Mouse (Mus musculus) gastrocnemius, postnatal 36 days (tissue): ENCODE measurements around the gene Ntm. TPM values are rescaled to one million over a fixed set of nuclear protein-coding genes. Genes with fewer than 3 reads are reported as not detected.
A peak's percentile ranks its signal among the peaks of the same experiment; 100 is the strongest.

Experiments
- DNase-seq, 2 experiments: peaks; one replicate each; pipeline ENCODE4 v3.0.0; 2022
- intact Hi-C: fragments of 180-260 bp; cut with DNase I; formaldehyde crosslinking; loops from one replicate; pipeline ENCODE4 v1.15.1; 2025
- total RNA-seq, 2 experiments: library from RNA; stranded (reverse); gene quantifications; 2 replicates each; pipeline ENCODE4 v1.2.3; 2021

Gene Ntm
- total RNA-seq, 2 experiments from 2014 or later, result 0.64 to 1.5 TPM

GRCm38 (mm10) chr9:29519181-29519580, 443.8 kb downstream of the Ntm start:
- DNase-seq, result no peak
- intact Hi-C loops, result no loop called here

DNA sequence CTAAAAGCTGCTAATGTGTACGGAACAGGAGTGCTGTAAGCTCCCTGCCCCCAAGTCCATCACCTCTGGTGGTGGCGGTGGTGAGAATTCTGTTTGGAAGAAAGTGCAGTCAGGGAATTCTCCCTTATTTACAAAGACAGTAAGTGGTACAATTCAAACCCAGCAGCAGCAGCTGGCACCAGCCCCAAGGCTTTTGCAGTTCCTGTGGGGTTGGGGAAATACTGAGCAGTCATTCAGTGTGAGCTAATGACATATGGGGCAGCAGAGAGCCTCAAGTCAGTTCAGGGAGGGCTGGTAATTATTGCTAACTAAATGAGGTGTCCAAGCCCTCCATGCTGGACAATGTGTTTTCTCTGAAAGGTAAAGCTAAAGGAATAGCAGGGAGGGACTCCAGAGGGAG, 446.3 kb downstream of the Ntm start:
- intact Hi-C loops, result no loop called here

GRCm38 (mm10) chr9:29514588-29515356, 448.2 kb downstream of the Ntm start:
- no peak for DNase-seq
- intact Hi-C loops, result no loop called here

More for the DNA sequence above, 446.3 kb downstream of the Ntm start:
- no peak for DNase-seq

- intact Hi-C loops, result no loop called here
- no peak for DNase-seq
Observed at GRCm38 (mm10) chr9:29496002-29496401, 466.9 kb downstream of the Ntm start.

DNA sequence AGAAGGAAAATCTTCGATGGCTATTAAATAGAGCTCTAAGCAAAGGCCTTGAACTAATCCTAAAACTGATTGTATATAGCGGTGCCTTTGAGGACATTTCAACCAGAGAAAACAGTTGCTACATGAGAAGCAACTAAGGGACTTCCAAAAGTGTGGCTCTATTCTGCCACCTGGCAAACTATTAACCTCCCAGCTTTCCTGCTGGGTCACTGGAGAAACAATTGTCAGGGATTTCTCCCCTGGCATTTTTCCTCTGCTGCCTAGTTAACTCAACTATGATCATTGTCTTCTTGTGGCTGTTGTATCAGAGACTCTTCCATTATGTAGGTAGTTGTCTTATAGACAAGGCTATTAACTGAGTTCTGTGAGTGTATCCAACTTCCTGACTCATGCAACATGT, 480.7 kb downstream of the Ntm start:
- no peak for DNase-seq
- intact Hi-C loops, result no loop called here

- intact Hi-C loops, result no loop called here
- DNase-seq, result no peak
Observed at GRCm38 (mm10) chr9:29479051-29479450, 483.9 kb downstream of the Ntm start.

DNA sequence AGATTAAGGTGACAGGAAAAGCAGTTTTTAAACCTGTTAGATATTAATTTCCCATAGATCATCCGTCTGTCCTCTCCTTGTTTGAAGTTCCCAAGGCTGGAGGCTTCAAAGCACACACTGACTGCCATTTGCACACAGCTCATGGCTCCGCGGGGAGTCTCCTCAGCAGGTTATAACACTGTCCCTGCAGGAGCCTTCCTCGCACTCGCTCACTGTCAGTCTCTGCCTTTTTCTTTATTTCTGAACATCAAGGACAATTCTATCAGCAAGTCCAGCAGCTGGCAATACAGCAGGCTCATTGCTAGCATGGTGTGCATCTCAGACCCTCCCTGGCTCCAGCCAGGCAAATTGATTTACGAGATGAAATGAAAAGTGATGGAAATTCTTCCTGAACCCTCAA, 485.7 kb downstream of the Ntm start:
- DNase-seq, result no peak

GRCm38 (mm10) chr9:29473418-29473817, 489.5 kb downstream of the Ntm start:
- intact Hi-C loops, result no loop called here
- DNase-seq, result no peak

More for the DNA sequence above, 485.7 kb downstream of the Ntm start:
- intact Hi-C loops, result no loop called here

DNA sequence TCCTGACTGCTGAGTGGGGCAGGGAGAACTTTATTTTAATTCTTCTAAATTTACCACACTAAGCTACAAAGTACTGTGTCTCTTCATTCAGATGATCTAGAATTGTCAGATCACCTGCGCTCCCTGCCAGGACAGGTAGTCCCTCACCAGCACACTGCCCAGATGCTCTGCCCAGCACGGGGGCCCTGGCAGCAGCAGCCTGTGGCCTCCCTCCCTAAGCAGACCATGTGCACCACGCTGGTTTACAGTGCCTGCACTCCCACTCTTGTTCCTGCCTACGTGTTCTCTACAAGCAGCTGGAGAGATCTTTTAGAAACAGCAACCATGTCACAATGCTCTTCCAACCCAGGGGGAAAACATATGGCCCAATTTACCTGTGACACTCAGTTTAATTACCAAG, 490.7 kb downstream of the Ntm start:
- intact Hi-C loops, result no loop called here
- DNase-seq, result no peak

DNA sequence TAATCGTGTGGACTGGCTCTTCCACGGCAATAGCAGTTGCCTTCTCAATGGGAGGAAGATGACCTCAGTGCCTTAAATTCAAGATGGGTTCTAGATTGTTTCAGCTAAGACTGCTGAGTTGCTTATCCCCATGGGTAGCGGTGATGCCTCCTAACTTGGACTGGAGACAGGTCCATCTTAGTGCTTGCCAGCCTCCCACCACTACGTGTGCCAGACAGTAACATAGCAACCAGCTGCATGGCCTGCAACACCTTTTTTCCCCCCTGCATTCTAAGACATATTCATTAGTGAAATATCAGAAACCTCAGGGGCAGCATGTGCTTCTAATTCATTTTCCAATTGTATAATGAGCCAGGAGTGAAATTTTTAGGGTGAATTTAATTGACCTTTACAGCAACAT, 498.2 kb downstream of the Ntm start:
- intact Hi-C loops, result no loop called here
- no peak for DNase-seq

DNA sequence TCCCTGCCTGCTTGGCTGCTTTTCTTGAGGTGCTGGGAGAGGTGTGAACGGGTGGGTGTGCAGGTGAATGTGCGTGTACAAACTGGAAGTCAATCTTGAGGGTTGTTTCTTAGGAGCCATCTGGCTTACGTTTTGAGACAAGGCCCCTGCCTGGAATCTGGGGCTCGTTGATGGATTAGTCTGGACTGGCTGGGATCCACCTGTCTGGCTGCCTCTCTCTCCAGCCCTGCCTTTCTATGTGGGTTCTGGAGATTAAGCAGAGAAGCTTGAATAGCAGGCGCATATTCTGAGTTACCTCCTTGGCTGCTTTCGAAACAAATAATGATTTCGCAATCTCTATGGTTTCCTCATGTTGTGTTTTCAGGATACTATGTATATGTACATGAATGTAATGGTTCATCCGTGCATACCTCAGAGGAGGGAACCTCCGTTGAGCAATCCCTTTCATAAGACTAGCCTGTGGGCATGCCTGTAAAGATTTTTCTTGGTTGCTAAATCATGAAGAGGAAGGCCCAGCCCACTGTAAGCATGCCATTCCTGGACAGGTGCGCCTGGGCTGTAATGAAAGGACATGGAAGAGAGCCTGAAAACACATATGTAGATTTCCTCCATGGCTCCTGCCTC, 499.9 kb downstream of the Ntm start:
- intact Hi-C loops, result no loop called here
- no peak for DNase-seq

GRCm38 (mm10) chr9:29457976-29458572, 504.9 kb downstream of the Ntm start:
- intact Hi-C loops, result loop anchor here (5.0 kb wide), 1 partner anchor 1196 kb away; no protein-coding TSS in a partner anchor

GRCm38 (mm10) chr9:29456014-29456413, 506.9 kb downstream of the Ntm start:
- DNase-seq, result no peak
- intact Hi-C loops, result loop anchor here (5.0 kb wide), 1 partner anchor 1194 kb away; no protein-coding TSS in a partner anchor

More at GRCm38 (mm10) chr9:29457976-29458572, 504.9 kb downstream of the Ntm start:
- peak in 1 of 2 experiments; percentile 31 for DNase-seq

DNA sequence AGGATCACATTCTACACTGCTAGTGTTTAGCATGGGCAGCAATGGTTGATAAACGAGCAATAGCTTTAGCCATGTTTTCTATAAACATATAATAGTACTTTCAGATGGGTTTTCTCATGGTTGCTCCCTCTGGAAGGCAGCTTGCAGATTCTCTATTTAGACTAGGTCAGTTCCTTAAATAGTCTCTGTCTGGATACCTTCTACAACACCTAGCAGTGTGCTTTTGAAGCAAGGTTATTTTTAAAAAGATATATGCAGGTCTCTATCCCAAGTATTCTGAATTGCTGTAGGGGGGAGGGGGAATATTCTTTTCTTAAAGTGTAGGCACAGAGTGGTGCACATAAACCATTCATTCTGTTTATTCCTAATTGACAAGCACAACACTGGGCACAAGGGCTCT, 511.7 kb downstream of the Ntm start:
- intact Hi-C loops, result no loop called here
- no peak for DNase-seq

GRCm38 (mm10) chr9:29444001-29444400, 518.9 kb downstream of the Ntm start:
- intact Hi-C loops, result no loop called here
- DNase-seq, result no peak

GRCm38 (mm10) chr9:29439401-29439800, 523.5 kb downstream of the Ntm start:
- intact Hi-C loops, result no loop called here
- DNase-seq, result no peak

DNA sequence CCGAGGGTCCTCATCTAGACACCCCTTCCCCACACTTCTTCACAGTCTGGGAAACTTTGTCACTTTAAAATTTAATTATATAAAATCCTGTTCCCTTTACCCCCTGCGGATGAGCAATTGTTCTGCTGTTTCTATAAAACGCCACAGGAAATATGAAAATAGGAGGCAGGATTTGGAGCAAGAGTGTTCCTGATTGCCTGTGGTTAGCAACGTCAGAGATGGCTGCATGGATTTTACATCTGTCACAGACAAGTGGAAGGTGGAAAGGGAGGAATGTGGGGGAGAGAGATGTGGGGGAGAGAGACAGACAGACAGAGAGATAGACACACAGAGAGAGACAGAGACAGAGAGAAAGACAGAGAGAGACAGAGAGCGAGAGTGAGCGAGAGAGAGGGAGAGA, 528.3 kb downstream of the Ntm start:
- intact Hi-C loops, result no loop called here

DNA sequence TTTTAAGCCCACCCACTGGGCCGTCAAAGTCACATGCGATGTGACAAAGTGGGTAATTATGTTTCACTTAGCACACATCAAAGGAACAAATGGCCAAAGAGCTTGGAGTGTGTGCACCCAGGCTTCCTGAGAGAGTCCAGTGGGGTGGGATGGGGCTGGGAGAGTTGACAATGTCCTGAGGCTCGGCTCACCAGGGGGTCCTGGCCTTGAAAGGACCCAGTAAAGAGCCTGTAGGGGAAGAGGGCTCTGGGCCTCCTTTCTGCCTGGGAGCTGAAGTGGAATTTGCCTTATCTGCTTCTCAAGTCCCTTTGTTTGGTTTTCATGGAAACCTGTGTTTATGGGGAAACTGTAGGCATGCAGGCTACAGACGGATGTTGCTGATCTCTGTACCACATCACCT, 529.0 kb downstream of the Ntm start:
- DNase-seq, result no peak
- intact Hi-C loops, result no loop called here

More for the DNA sequence above, 528.3 kb downstream of the Ntm start:
- no peak for DNase-seq

- no peak for DNase-seq
- intact Hi-C loops, result no loop called here
Observed at GRCm38 (mm10) chr9:29433156-29433555, 529.8 kb downstream of the Ntm start.

- DNase-seq, result no peak
- intact Hi-C loops, result no loop called here
Observed at GRCm38 (mm10) chr9:29431590-29431989, 531.4 kb downstream of the Ntm start.

DNA sequence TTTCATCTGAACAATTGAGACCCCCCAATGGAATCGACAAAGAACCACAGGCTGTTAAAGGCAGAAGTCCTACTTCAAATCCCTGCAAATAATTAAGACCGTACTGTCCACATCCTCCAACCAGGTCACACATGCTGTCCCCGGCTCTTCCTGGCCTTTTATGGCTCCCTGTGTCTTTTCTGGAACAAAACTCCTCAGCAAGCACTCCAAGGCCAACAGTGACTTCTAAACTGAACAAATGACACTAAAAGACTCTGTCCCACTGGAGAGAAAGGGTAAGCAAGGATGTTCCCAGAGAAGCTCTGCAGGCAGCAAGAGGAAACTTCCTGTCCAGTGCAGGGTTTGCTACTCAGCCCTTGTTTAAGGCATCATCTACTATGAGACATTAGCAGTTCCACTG, 532.8 kb downstream of the Ntm start:
- DNase-seq, result no peak
- intact Hi-C loops, result no loop called here

GRCm38 (mm10) chr9:29428322-29428721, 534.6 kb downstream of the Ntm start:
- peak; percentile 19 to 20 for DNase-seq
- intact Hi-C loops, result no loop called here
